Mouse (Mus musculus): ENCODE data around the gene Rasl10a.
"Not testable (repeated sequence)": the region's sequence is repeated elsewhere in the genome, so short reads cannot be mapped to it uniquely, and the experiment has no call there.

The Rasl10a gene

DNA sequence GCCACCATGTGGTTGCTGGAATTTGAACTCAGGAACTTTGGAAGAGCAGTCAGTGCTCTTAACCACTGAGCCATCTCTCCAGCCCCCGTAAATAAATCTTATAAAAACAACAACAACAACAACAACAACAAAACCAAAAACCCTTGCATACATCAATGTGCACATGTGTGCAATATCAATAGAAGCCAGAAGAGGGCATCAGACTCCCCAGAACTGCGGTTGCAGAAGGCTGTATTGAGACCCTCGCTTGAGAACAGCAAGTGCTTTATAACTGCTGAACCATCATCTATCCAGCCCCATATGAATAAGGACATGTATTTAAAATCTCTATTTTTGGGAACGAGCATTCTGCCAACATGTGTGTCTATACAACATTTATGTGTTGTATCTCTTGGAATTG lies 17.0 kb downstream of the Rasl10a start:
- DNase-seq (ENCODE audit: low spot score in 2 of 2): no peak

- DNase-seq (ENCODE audit: low spot score in 2 of 2): no peak
These were observed 17.8 kb downstream of the Rasl10a start for GRCm38 (mm10) chr11:5075760-5076159.

DNA sequence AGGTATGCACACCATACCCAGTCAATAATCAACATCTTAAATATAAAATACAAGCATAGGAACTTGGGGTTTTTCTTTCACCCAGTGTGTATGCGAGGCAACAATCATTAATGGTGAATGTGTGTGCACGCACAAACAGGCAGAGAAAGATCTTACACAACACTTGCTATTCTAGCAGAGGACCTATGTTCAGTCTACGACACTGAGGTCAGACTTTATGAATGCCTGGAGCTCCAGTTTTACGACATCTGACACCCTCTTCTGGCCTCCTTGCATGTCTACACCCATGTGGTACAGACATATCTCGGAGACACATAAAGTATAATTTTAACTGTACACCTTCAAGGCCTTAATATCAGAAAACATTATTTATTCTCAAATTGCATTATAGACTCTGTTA lies 18.9 kb downstream of the Rasl10a start:
- not testable (repeated sequence) for DNase-seq (ENCODE audit: low spot score in 2 of 2)

DNA sequence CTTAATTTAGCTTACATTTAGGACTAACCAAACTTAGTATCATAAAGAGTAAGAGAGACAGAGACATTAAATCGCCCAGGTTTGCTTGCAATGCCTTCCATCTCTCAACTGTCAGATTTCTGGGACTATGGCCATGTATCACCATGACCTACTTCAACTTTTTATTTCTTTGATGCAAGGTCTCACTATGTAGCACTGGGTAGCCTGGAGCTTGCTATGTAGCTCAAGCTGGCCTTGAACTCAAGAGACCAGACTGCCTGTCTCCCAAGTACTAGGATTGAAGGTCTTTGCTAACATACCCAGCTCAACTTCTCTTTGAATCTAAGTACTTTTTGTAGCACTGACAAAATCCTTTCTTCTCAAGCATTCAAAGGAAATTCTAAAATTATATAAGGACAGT lies 31.2 kb downstream of the Rasl10a start:
- no peak for DNase-seq (ENCODE audit: low spot score in 2 of 2)

- DNase-seq (ENCODE audit: low spot score in 2 of 2): no peak
These were observed 33.8 kb downstream of the Rasl10a start for GRCm38 (mm10) chr11:5091706-5092105.

GRCm38 (mm10) chr11:5095877-5096276 lies 37.9 kb downstream of the Rasl10a start:
- no peak for DNase-seq (ENCODE audit: low spot score in 2 of 2)

DNA sequence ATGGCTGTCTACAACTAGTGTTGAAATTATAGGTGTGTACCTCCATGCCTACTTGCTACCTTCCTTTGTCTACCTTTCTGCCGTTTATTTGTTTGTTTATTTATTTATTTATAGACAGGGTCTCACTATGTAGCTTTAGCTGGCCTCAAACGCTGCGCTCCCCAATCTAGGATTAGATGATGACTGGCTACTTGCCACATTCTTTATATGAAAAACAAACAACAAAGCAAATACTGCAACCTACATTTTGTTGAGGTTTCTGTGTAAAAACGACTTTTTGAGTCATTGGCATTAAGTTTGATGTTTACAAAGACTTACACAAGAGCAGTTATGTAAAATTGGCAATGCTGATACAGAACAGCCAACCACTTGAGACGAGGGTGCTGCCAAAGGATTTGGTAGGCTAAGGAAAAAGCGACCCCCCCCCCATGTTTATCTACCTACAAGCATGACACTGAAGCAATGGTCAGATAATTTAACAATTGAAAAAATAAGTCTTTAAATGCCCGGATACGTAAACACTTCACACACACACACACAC lies 38.6 kb downstream of the Rasl10a start:
- DNase-seq (ENCODE audit: low spot score in 2 of 2): no peak

GRCm38 (mm10) chr11:5098035-5098735 lies 40.3 kb downstream of the Rasl10a start:
- DNase-seq (ENCODE audit: low spot score in 2 of 2): peak; percentile 53 to 61

DNA sequence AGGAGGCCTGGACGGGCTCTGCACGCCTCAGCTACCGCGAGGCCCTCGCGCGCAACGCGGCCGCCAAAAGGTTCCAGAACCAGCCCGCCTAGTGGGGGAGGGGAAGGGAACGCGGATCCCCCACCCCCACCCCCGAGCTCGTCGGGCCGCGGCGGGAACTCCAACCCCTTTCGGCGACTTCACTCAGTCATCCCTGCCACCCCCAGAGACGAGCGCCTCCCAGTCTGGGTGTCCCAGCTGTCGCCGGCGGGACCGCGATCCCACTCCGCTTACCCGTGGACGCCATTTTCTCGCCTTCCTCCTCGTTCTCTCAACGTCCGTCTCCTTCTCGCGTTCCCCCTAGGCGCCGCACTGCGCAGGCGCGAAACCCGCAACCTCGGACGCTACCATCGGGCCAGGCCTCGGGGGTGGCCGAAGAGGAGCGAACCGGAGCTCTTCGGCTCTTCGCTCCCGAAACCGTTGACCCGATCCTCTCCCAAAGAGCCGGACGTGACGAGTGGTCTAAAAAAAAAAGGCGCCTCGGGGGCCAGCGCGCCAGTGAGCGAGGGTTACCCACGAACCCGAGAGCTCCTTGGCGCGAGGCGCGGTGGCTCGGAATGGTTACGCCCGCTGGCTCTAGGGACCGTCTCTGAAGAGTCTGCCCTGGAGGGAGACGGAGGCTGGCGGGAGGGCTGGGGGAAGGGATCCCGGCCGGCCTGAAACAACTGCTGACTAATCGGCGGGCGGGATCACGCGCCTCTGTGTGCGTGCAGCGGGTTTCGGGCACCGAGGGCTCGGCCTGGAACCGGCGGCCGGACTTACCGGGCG lies 41.0 kb downstream of the Rasl10a start, which contains the start of the genes Rhbdd3 and Ewsr1:
Gene Rhbdd3 (plus strand): TSS at position 191 of the 807 bp plus-strand sequence.
Gene Ewsr1 (minus strand): TSS at position 531 of the 807 bp plus-strand sequence.
- peak; percentile 97 to 98 for DNase-seq (ENCODE audit: low spot score in 2 of 2)

DNA sequence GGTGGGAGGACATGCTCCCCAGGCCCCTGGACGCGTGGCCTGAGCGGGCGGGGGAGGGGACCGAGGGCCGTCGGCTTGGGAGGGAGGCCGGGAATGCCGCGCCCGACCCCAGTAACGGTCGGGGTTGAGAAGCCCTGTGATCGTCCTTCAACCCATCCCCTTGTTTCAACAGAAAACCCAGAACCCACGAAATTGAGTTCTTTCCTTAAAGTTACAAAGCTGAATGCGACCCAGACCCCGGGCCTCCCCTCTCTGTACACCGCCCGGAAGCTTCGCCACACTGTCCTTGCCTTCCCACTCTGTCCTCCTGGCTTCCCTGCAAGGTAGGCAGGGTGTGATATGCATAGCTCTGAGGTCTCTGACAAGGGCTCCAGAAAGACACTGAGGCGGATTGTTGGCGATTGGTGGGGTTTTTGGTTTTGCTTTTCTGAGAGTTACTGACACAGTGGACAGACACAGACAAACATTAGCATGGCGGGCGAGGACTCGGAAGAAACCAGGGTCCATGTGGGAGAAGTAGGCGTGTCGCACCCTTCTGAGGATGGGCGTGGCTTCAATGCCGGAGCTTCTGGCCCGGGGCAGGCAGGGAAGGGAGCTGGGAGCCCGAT lies 41.8 kb downstream of the Rasl10a start:
- peak; percentile 88 to 89 for DNase-seq (ENCODE audit: low spot score in 2 of 2)

- peak in 1 of 2 experiments; percentile 33 for DNase-seq (ENCODE audit: low spot score in 2 of 2)
These were observed 42.4 kb downstream of the Rasl10a start for GRCm38 (mm10) chr11:5100283-5100682.

GRCm38 (mm10) chr11:5100801-5101200 lies 42.9 kb downstream of the Rasl10a start:
- DNase-seq (ENCODE audit: low spot score in 2 of 2): peak in 1 of 2 experiments; percentile 43

GRCm38 (mm10) chr11:5101641-5102040 lies 43.7 kb downstream of the Rasl10a start:
- DNase-seq (ENCODE audit: low spot score in 2 of 2): no peak

GRCm38 (mm10) chr11:5102384-5102783 lies 44.5 kb downstream of the Rasl10a start:
- no peak for DNase-seq (ENCODE audit: low spot score in 2 of 2)

DNA sequence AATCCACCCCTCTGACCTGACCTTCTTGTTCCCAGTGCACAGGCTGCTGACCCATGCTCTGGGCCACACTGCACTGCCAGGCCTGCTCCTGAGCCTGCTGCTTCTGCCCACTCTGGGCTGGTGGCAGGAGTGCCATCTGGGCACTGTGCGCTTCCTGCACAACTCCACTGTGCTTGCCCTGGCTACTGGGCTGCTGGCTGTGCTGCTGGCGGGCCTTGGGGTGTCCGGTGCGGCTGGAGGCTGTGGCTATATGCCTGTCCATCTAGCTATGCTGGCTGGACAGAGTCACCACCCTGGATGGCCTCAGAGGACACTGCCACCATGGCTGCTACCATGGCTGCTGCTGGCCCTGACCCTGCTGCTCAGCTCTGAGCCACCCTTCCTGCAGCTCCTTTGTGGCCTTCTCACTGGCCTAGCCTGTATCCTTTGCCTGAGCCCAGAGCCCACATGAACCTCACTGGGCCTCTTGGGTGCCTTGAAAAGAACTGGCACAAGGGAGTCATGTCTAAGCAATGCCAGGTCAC lies 46.1 kb downstream of the Rasl10a start:
- DNase-seq (ENCODE audit: low spot score in 2 of 2): no peak

- DNase-seq (ENCODE audit: low spot score in 2 of 2): no peak
These were observed 51.5 kb downstream of the Rasl10a start for GRCm38 (mm10) chr11:5109441-5109840.

Data from right cerebral cortex, postnatal 10 days (tissue).